Mouse (Mus musculus): ENCODE data around the gene Cenpk. TPM values are rescaled to one million over a fixed set of nuclear protein-coding genes. Genes with fewer than 3 reads are reported as not detected.
A peak's percentile ranks its signal among the peaks of the same experiment; 100 is the strongest.
"Not testable (repeated sequence)": the region's sequence is repeated elsewhere in the genome, so short reads cannot be mapped to it uniquely, and the experiment has no call there.

The Cenpk gene
- 52.7 and 65.2 TPM in 2 replicates for polyA plus RNA-seq (2015; fragmentation: Nextera tagmentation; extraction: Ambion mirVana)

- no peaks in the 10 kb centered on the region for H3K9me3 ChIP-seq (replicated peaks)
- H3K4me2 ChIP-seq = peak within 1 kb of the TSS; percentile 68
- peaks cover 15% of the 10 kb centered on the region for H3K4me1 ChIP-seq (replicated peaks)
- peak within 1 kb of the TSS; percentile 99 for H3K27ac ChIP-seq (replicated peaks)
- H3K36me3 ChIP-seq (replicated peaks) = peaks cover 15% of the 10 kb centered on the region
- under 1% methylated on average over 55 of the region's 55 CpGs for WGBS (ENCODE audit: insufficient replicate concordance)
- peak within 1 kb of the TSS; percentile 84 for H3K9ac ChIP-seq
- peak within 1 kb of the TSS; percentile 83 for H3K4me3 ChIP-seq (replicated peaks)
- H3K27me3 ChIP-seq = no peaks in the 10 kb centered on the region
- peak; percentile 97 for ATAC-seq (ENCODE audit: insufficient read depth)
These were observed at the start of gene Cenpk, which contains the start of gene Ppwd1 for GRCm38 (mm10) chr13:104228384-104229066. Gene Cenpk (plus strand): TSS chr13:104228611. Gene Ppwd1 (minus strand): TSS chr13:104228843.

- H3K9ac ChIP-seq = peak within 1 kb of the TSS; percentile 88
- H3K4me1 ChIP-seq (replicated peaks) = peaks cover 19% of the 10 kb centered on the region
- H3K27me3 ChIP-seq = no peaks in the 10 kb centered on the region
- H3K9me3 ChIP-seq (replicated peaks) = no peaks in the 10 kb centered on the region
- H3K4me2 ChIP-seq = peak within 1 kb of the TSS; percentile 78
- under 1% methylated on average over 38 of the region's 38 CpGs for WGBS (ENCODE audit: insufficient replicate concordance)
- H3K36me3 ChIP-seq (replicated peaks) = peaks cover 33% of the 10 kb centered on the region
- ATAC-seq (ENCODE audit: insufficient read depth) = peak; percentile 98
- H3K4me3 ChIP-seq (replicated peaks) = peak within 1 kb of the TSS; percentile 88
- H3K27ac ChIP-seq (replicated peaks) = peak within 1 kb of the TSS; percentile 93
These were observed 49.7 kb upstream of the Cenpk start, which contains the start of gene Trim23 for GRCm38 (mm10) chr13:104178650-104179121. Gene Trim23 (plus strand): TSS chr13:104178797.

GRCm38 (mm10) chr13:104179176-104179888, 49.1 kb upstream of the Cenpk start:
- peak overlapping the region; percentile 88 for H3K9ac ChIP-seq
- no peak; the same call in 1 of the 2 replicates for ATAC-seq (ENCODE audit: insufficient read depth)

GRCm38 (mm10) chr13:104187357-104187756, 41.1 kb upstream of the Cenpk start:
- no peak for ATAC-seq (ENCODE audit: insufficient read depth)
- Histone ChIP-seq H3K4me2 (no peak overlapping the region), H3K4me3 (replicated peaks) (no peak overlapping the region), H3K27ac (replicated peaks) (no peak overlapping the region), H3K9ac (no peak overlapping the region), H3K4me1 (replicated peaks) (no peaks in the 10 kb centered on the region), H3K36me3 (replicated peaks) (peaks cover 49% of the 10 kb centered on the region), H3K9me3 (replicated peaks) (no peaks in the 10 kb centered on the region), H3K27me3 (no peaks in the 10 kb centered on the region)
- WGBS (ENCODE audit: insufficient replicate concordance) = 76% methylated on average over 4 of the region's 4 CpGs

More at GRCm38 (mm10) chr13:104179176-104179888, 49.1 kb upstream of the Cenpk start:
- Histone ChIP-seq H3K9me3 (replicated peaks) (no peaks in the 10 kb centered on the region), H3K4me2 (peak overlapping the region; percentile 64), H3K27ac (replicated peaks) (peak overlapping the region; percentile 93), H3K36me3 (replicated peaks) (peaks cover 36% of the 10 kb centered on the region), H3K4me1 (replicated peaks) (peaks cover 16% of the 10 kb centered on the region), H3K4me3 (replicated peaks) (peak overlapping the region; percentile 88), H3K27me3 (no peaks in the 10 kb centered on the region)
- WGBS (ENCODE audit: insufficient replicate concordance) = 8% methylated on average over 13 of the region's 13 CpGs

GRCm38 (mm10) chr13:104195891-104196290, 32.5 kb upstream of the Cenpk start:
- H3K9me3 ChIP-seq (replicated peaks); H3K4me2 ChIP-seq; H3K4me1 ChIP-seq (replicated peaks); H3K9ac ChIP-seq; ATAC-seq (ENCODE audit: insufficient read depth); H3K4me3 ChIP-seq (replicated peaks); H3K27me3 ChIP-seq; H3K27ac ChIP-seq (replicated peaks): not testable (repeated sequence)
- H3K36me3 ChIP-seq (replicated peaks) = peaks cover 55% of the 10 kb centered on the region

- 35% methylated on average over 1 of the region's 1 CpGs for WGBS (ENCODE audit: insufficient replicate concordance)
- ATAC-seq (ENCODE audit: insufficient read depth) = no peak
- H3K4me1 ChIP-seq (replicated peaks) = no peaks in the 10 kb centered on the region
These were observed 24.1 kb upstream of the Cenpk start for GRCm38 (mm10) chr13:104204313-104204712.

GRCm38 (mm10) chr13:104227478-104227877, 933 bp upstream of the Cenpk start:
- Histone ChIP-seq H3K4me3 (replicated peaks) (peak overlapping the region; percentile 83), H3K4me1 (replicated peaks) (peaks cover 15% of the 10 kb centered on the region), H3K27ac (replicated peaks) (peak overlapping the region; percentile 99; the same call in 1 of the 2 replicates), H3K9ac (peak overlapping the region; percentile 81), H3K4me2 (peak overlapping the region; percentile 68), H3K27me3 (no peaks in the 10 kb centered on the region), H3K9me3 (replicated peaks) (no peaks in the 10 kb centered on the region), H3K36me3 (replicated peaks) (peaks cover 12% of the 10 kb centered on the region)
- no peak for ATAC-seq (ENCODE audit: insufficient read depth)
- WGBS (ENCODE audit: insufficient replicate concordance) = 26% methylated on average over 3 of the region's 3 CpGs

More at GRCm38 (mm10) chr13:104204313-104204712, 24.1 kb upstream of the Cenpk start:
- Histone ChIP-seq H3K9me3 (replicated peaks) (no peaks in the 10 kb centered on the region), H3K27ac (replicated peaks) (no peak overlapping the region), H3K4me2 (no peak overlapping the region), H3K36me3 (replicated peaks) (peaks cover 52% of the 10 kb centered on the region), H3K27me3 (no peaks in the 10 kb centered on the region), H3K4me3 (replicated peaks) (no peak overlapping the region), H3K9ac (no peak overlapping the region)

GRCm38 (mm10) chr13:104229181-104229580, 770 bp downstream of the Cenpk start:
- Histone ChIP-seq H3K9ac (peak overlapping the region; percentile 84), H3K27ac (replicated peaks) (peak overlapping the region; percentile 99), H3K4me2 (peak overlapping the region; percentile 68), H3K4me3 (replicated peaks) (peak overlapping the region; percentile 83), H3K36me3 (replicated peaks) (peaks cover 15% of the 10 kb centered on the region), H3K27me3 (no peaks in the 10 kb centered on the region), H3K4me1 (replicated peaks) (peaks cover 15% of the 10 kb centered on the region), H3K9me3 (replicated peaks) (no peaks in the 10 kb centered on the region)
- peak; percentile 45 for ATAC-seq (ENCODE audit: insufficient read depth)
- WGBS (ENCODE audit: insufficient replicate concordance) = 2% methylated on average over 15 of the region's 15 CpGs

GRCm38 (mm10) chr13:104258997-104259396, 30.6 kb downstream of the Cenpk start:
- Histone ChIP-seq H3K4me1 (replicated peaks) (no peaks in the 10 kb centered on the region), H3K36me3 (replicated peaks) (no peaks in the 10 kb centered on the region), H3K27ac (replicated peaks) (no peak overlapping the region), H3K9ac (no peak overlapping the region), H3K4me3 (replicated peaks) (no peak overlapping the region), H3K27me3 (no peaks in the 10 kb centered on the region), H3K4me2 (no peak overlapping the region), H3K9me3 (replicated peaks) (no peaks in the 10 kb centered on the region)
- ATAC-seq (ENCODE audit: insufficient read depth) = no peak
- 74% methylated on average over 3 of the region's 3 CpGs for WGBS (ENCODE audit: insufficient replicate concordance)

- no peak overlapping the region for H3K9ac ChIP-seq
- H3K27me3 ChIP-seq = no peaks in the 10 kb centered on the region
- no peaks in the 10 kb centered on the region for H3K36me3 ChIP-seq (replicated peaks)
- peak overlapping the region; percentile 70 for H3K4me3 ChIP-seq (replicated peaks)
- H3K4me2 ChIP-seq = peak overlapping the region; percentile 89
- peak overlapping the region; percentile 69 for H3K27ac ChIP-seq (replicated peaks)
- WGBS (ENCODE audit: insufficient replicate concordance) = 0% methylated on average over 2 of the region's 2 CpGs
- no peaks in the 10 kb centered on the region for H3K9me3 ChIP-seq (replicated peaks)
- peaks cover 26% of the 10 kb centered on the region for H3K4me1 ChIP-seq (replicated peaks)
- no peak for ATAC-seq (ENCODE audit: insufficient read depth)
These were observed 56.6 kb downstream of the Cenpk start for GRCm38 (mm10) chr13:104285031-104285431.

- peak overlapping the region; percentile 69 for H3K27ac ChIP-seq (replicated peaks)
- no peak for ATAC-seq (ENCODE audit: insufficient read depth)
- no peaks in the 10 kb centered on the region for H3K27me3 ChIP-seq
- under 1% methylated on average over 10 of the region's 10 CpGs for WGBS (ENCODE audit: insufficient replicate concordance)
- peak overlapping the region; percentile 70 for H3K4me3 ChIP-seq (replicated peaks)
- peak overlapping the region; percentile 54 for H3K9ac ChIP-seq
- H3K9me3 ChIP-seq (replicated peaks) = no peaks in the 10 kb centered on the region
- peaks cover 26% of the 10 kb centered on the region for H3K4me1 ChIP-seq (replicated peaks)
- H3K36me3 ChIP-seq (replicated peaks) = no peaks in the 10 kb centered on the region
- peak overlapping the region; percentile 89 for H3K4me2 ChIP-seq
These were observed 57.4 kb downstream of the Cenpk start for GRCm38 (mm10) chr13:104285737-104286311.

Data from liver, embryonic 15.5 days (tissue).